ENCODE assay signal across 31 mouse cellular contexts in genomic region chr8:118101346-118101745, GRCm38 (mm10).
"Had no signal": no experiment of that assay in that cellular context is flagged by ENCODE, and none has a peak within 500 bp of the region (broad histone marks: within the 10 kb centered on the region; RNA-seq: fewer than 3 reads in every experiment).

No protein-coding gene starts in this region.

- H3K27me3 ChIP-seq: limb, embryonic 15.5 days; liver, embryonic 12.5 days; liver, embryonic 13.5 days; liver, embryonic 15.5 days; lung, embryonic 15.5 days; megakaryocyte, embryonic 14.5 days; midbrain, embryonic 15.5 days had no signal

- H3K4me2 ChIP-seq: limb, embryonic 12.5 days; limb, embryonic 13.5 days; limb, embryonic 15.5 days; liver, embryonic 11.5 days; liver, embryonic 12.5 days; liver, embryonic 13.5 days; liver, embryonic 15.5 days; lung, embryonic 14.5 days; lung, embryonic 15.5 days; midbrain, embryonic 11.5 days; midbrain, embryonic 12.5 days; midbrain, embryonic 13.5 days; midbrain, embryonic 15.5 days had no signal

- H3K27ac ChIP-seq: left cerebral cortex, adult 2 months; limb, embryonic 10.5 days; limb, embryonic 12.5 days; limb, embryonic 13.5 days; limb, embryonic 15.5 days; liver, embryonic 12.5 days; liver, embryonic 13.5 days; liver, embryonic 14.5 days; liver, embryonic 15.5 days; lung, embryonic 15.5 days; macrophage; midbrain, embryonic 10.5 days; midbrain, embryonic 12.5 days; midbrain, embryonic 13.5 days; midbrain, embryonic 15.5 days had no signal

- H3K4me1 ChIP-seq: liver, embryonic 12.5 days; liver, embryonic 13.5 days; liver, embryonic 15.5 days; lung, embryonic 15.5 days; megakaryocyte, embryonic 14.5 days had no signal

- H3K4me3 ChIP-seq: left cerebral cortex, adult 2 months; limb, embryonic 10.5 days; limb, embryonic 12.5 days; limb, embryonic 13.5 days; limb, embryonic 15.5 days; liver, embryonic 12.5 days; liver, embryonic 13.5 days; liver, embryonic 15.5 days; lung, embryonic 15.5 days; megakaryocyte, embryonic 14.5 days; midbrain, embryonic 10.5 days; midbrain, embryonic 12.5 days; midbrain, embryonic 13.5 days; midbrain, embryonic 15.5 days; myocyte had no signal

- H3K36me3 ChIP-seq: limb, embryonic 10.5 days; limb, embryonic 12.5 days; limb, embryonic 13.5 days; limb, embryonic 15.5 days; liver, embryonic 12.5 days; liver, embryonic 13.5 days; liver, embryonic 15.5 days; lung, embryonic 15.5 days; midbrain, embryonic 10.5 days; midbrain, embryonic 12.5 days; midbrain, embryonic 13.5 days; midbrain, embryonic 15.5 days had no signal

- H3K9ac ChIP-seq: limb, embryonic 12.5 days; limb, embryonic 13.5 days; limb, embryonic 15.5 days; liver, embryonic 12.5 days; liver, embryonic 13.5 days; liver, embryonic 14.5 days; liver, embryonic 15.5 days; lung, embryonic 14.5 days; lung, embryonic 15.5 days; midbrain, embryonic 12.5 days; midbrain, embryonic 13.5 days; midbrain, embryonic 15.5 days had no signal

- DNase-seq: left cerebral cortex, postnatal 4 days; liver; liver, embryonic 13.5 days; lung, adult 18-20 months; lung, adult 2 months; lung, embryonic 14.5 days; lung, postnatal 10 days; lung, postnatal 14 days; lung, postnatal 36 days; lung, postnatal 4 days; midbrain, embryonic 14.5 days had no signal

- H3K9me3 ChIP-seq: limb, embryonic 10.5 days; limb, embryonic 12.5 days; limb, embryonic 13.5 days; limb, embryonic 15.5 days; liver, embryonic 12.5 days; lung, embryonic 15.5 days; midbrain, embryonic 10.5 days; midbrain, embryonic 12.5 days; midbrain, embryonic 13.5 days; midbrain, embryonic 15.5 days had no signal

- ATAC-seq: liver, embryonic 12.5 days; lung, postnatal 0 days; midbrain, embryonic 13.5 days; midbrain, embryonic 15.5 days; midbrain, embryonic 16.5 days had no signal
